Mouse (Mus musculus) adrenal gland, postnatal 0 days (tissue): Measurements from ENCODE around the gene Gm49384. TPM values are rescaled to one million over a fixed set of nuclear protein-coding genes. Genes with fewer than 3 reads are reported as not detected.

Source experiments
- microRNA-seq: library from miRNA; unstranded; fragments of <30 nt; microRNA quantifications from one replicate; pipeline ENCODE4, GENCODE M21; 2016; ENCODE audit warnings: borderline replicate concordance; ENCODE audit not compliant: insufficient number of aligned reads
- polyA plus RNA-seq: library from polyadenylated mRNA; unstranded; fragments of >200 nt; fragmentation: Nextera tagmentation; extraction: Ambion mirVana; gene quantifications from 2 replicates; pipeline ENCODE4 v1.2.1, GENCODE M21; 2015

The Gm49384 gene
- 6.6 and 8.1 TPM in 2 replicates for polyA plus RNA-seq

GRCm38 (mm10) chr12:69204052-69204833, at the start of gene Gm49384:
TSS of gene Gm49384 (minus strand) at chr12:69204267.

GRCm38 (mm10) chr12:69240876-69241275, 36.8 kb upstream of the Gm49384 start, which contains the start of gene Klhdc1:
TSS of gene Klhdc1 (plus strand) at chr12:69241176.

GRCm38 (mm10) chr12:69227776-69228466, 23.9 kb upstream of the Gm49384 start, which contains the start of gene Pole2:
TSS of gene Pole2 (minus strand) at chr12:69228195.

GRCm38 (mm10) chr12:69198164-69198535, 5.9 kb downstream of the Gm49384 start, which contains the start of gene Dnaaf2:
TSS of gene Dnaaf2 (minus strand) at chr12:69198429.

GRCm38 (mm10) chr12:69196444-69197377, 7.4 kb downstream of the Gm49384 start, which contains the start of gene Gm49383:
TSS of gene Gm49383 (minus strand) at chr12:69197104.

GRCm38 (mm10) chr12:69183583-69184308, 20.3 kb downstream of the Gm49384 start, which contains the start of the genes Rpl36al and Mgat2:
TSS of gene Rpl36al (minus strand) at chr12:69184083.
TSS of gene Mgat2 (plus strand) at chr12:69184157.

GRCm38 (mm10) chr12:69168461-69169106, 35.5 kb downstream of the Gm49384 start, which contains the start of gene Lrr1:
TSS of gene Lrr1 (plus strand) at chr12:69168814.

GRCm38 (mm10) chr12:69158765-69159577, 45.1 kb downstream of the Gm49384 start, which contains the start of gene Rps29:
TSS of gene Rps29 (minus strand) at chr12:69159186.

Small RNA genes lying within 50 kb of the gene (microRNA-seq; reads per million reads assigned to microRNA genes)
- gene Gm47287 (not detected), gene Gm47295 (not detected)

Other genes starting within 250 kb of the Gm49384 start
- gene Rps29, start 45.1 kb downstream of the Gm49384 start, polyA plus RNA-seq, result 2,181 and 2,681 TPM in 2 replicates
- gene Lrr1, start 35.5 kb downstream of the Gm49384 start, polyA plus RNA-seq, result 7.7 and 9.0 TPM in 2 replicates
- 1,088 and 1,116 TPM in 2 replicates for gene Rpl36al, start 20.2 kb downstream of the Gm49384 start, polyA plus RNA-seq
- 66.5 and 81.9 TPM in 2 replicates for gene Mgat2, start 20.1 kb downstream of the Gm49384 start, polyA plus RNA-seq
- gene Gm49383, start 7.2 kb downstream of the Gm49384 start, polyA plus RNA-seq, result 8.2 and 10.2 TPM in 2 replicates
- gene Dnaaf2, start 5.8 kb downstream of the Gm49384 start, polyA plus RNA-seq, result 3.0 and 7.4 TPM in 2 replicates
- gene Pole2, start 23.9 kb upstream of the Gm49384 start, polyA plus RNA-seq, result 8.6 and 11.1 TPM in 2 replicates
- gene Klhdc1, start 36.9 kb upstream of the Gm49384 start, polyA plus RNA-seq, result 37.6 and 40.8 TPM in 2 replicates
- 135 and 144 TPM in 2 replicates for gene Klhdc2, start 92.4 kb upstream of the Gm49384 start, polyA plus RNA-seq
- 49.3 and 77.3 TPM in 2 replicates for gene Nemf, start 152.9 kb upstream of the Gm49384 start, polyA plus RNA-seq
- 82.0 and 82.7 TPM in 2 replicates for gene Arf6, start 167.9 kb upstream of the Gm49384 start, polyA plus RNA-seq
- 1.4 and 1.9 TPM in 2 replicates for gene Gm9887, start 168.2 kb upstream of the Gm49384 start, polyA plus RNA-seq